Mouse (Mus musculus): ENCODE measurements around the gene Klk1b4. TPM values are rescaled to one million over a fixed set of nuclear protein-coding genes. Genes with fewer than 3 reads are reported as not detected.
"Not testable (repeated sequence)": the region's sequence is repeated elsewhere in the genome, so short reads cannot be mapped to it uniquely, and the experiment has no call there.

The Klk1b4 gene
- not detected in 2 replicates for polyA plus RNA-seq (2015; fragmentation: Nextera tagmentation; extraction: Ambion mirVana)

DNA sequence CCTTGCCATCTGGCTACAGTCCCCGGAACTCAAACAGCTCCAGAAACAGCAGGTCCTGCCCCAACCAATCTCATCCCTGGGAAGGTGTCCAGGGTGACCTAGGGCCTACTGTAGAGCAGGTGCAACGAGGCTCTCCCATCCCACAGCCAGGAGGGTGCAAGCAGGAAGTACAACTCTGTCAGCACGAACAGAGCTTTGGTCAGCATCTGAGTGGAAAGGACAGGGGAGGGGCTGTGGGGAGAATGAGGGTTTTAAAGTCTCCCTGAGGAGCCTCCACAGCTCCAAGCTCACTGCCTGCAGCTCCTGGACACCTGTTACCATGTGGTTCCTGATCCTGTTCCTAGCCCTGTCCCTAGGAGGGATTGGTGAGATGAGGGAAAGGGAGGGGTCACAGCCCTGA is at the start of gene Klk1b4:
Gene Klk1b4, plus strand, starts transcription at position 301 of the 400 bp plus-strand sequence.
- WGBS = 60% methylated on average over 3 of the region's 3 CpGs
- not testable (repeated sequence) for H3K27me3 ChIP-seq; H3K4me3 ChIP-seq; H3K9me3 ChIP-seq; H3K36me3 ChIP-seq; H3K9ac ChIP-seq; ATAC-seq (ENCODE audit: low FRiP score, low read depth); H3K4me1 ChIP-seq (replicated peaks); H3K4me2 ChIP-seq; H3K27ac ChIP-seq (replicated peaks)

DNA sequence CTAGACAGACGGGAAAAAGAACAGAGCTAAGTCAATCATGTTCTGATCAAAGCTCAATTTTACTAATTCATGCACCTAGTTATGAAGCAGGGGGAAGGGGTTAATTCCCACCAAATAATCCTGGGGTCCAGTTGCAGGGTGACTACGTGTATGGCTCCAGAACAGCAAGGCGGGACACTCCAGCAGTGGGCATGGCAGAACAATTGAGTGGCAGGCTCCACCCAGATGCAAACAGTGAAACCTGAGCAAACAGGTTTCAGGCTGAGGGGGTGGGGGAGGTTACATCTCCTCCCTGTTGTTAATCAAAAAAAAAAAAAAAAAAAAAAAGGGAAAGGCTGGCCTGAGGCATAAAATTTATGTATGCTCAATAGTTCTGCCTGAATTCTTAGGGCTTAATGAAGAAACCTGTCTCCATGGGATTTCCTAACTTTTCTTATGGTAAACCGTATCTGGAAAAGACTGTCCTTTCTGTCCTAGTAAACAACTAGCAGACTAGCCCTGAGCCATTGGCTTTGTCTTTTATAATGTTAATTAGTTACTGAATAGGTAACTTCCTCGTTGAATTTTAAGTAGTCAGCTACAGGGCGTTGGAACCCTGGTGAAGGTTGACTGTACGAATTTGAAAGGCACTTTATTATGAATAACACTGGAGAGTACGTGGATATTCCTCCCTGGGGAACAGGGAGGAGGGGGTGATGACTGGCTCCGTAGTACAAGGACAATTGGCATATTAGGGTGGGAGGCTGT is 27.8 kb upstream of the Klk1b4 start:
- Histone ChIP-seq H3K4me2 (no peak overlapping the region), H3K36me3 (no peaks in the 10 kb centered on the region), H3K9ac (no peak overlapping the region), H3K4me3 (no peak overlapping the region), H3K27me3 (no peaks in the 10 kb centered on the region), H3K27ac (replicated peaks) (no peak overlapping the region), H3K4me1 (replicated peaks) (no peaks in the 10 kb centered on the region), H3K9me3 (no peaks in the 10 kb centered on the region)
- WGBS = 44% methylated on average over 9 of the region's 9 CpGs
- ATAC-seq (ENCODE audit: low FRiP score, low read depth) = no peak

DNA sequence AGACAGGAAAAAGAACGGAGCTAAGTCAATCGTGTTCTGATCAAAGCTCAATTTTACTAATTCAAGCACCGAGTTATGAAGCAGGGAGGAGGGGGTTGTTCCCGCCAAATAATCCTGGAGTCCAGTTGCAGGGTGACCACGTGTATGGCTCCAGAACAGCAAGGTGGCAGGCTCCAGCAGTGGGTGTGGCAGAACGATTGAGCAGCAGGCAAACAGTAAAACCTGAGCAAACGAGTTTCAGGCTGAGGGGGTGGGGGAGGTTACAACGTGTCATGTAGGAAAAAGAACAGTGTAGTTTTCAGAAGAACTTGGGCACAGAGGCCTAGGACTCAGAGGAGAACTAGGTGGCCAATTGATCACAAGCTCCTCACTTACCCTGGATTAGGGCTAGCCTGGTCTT is 20.7 kb upstream of the Klk1b4 start:
- H3K27ac ChIP-seq (replicated peaks); H3K36me3 ChIP-seq; ATAC-seq (ENCODE audit: low FRiP score, low read depth); H3K9me3 ChIP-seq; H3K9ac ChIP-seq; H3K4me3 ChIP-seq; H3K4me1 ChIP-seq (replicated peaks); H3K4me2 ChIP-seq; H3K27me3 ChIP-seq: not testable (repeated sequence)
- WGBS = 75% methylated on average over 8 of the region's 8 CpGs

DNA sequence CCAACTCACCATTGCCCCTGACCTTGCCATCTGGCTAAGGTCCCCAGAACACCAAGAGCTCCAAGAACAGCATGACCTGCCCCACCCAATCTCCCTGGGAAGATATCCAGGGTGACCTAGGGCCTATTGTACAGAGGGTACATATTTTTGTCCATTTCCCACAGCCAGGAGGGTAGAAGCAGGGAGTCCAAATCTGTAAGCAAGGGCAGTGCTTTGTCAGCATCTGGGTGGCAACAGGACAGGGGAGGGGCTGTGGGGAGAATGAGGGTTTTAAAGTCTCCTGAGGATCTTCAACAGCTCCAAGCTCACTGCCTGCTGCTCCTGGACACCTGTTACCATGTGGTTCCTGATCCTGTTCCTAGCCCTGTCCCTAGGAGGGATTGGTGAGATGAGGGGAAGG is 19.3 kb upstream of the Klk1b4 start, which contains the start of gene Klk1b24:
Gene Klk1b24, plus strand, starts transcription at position 301 of the 400 bp plus-strand sequence.
- H3K4me2 ChIP-seq; H3K27ac ChIP-seq (replicated peaks); H3K9me3 ChIP-seq; H3K4me3 ChIP-seq; H3K4me1 ChIP-seq (replicated peaks); ATAC-seq (ENCODE audit: low FRiP score, low read depth); H3K9ac ChIP-seq; H3K36me3 ChIP-seq; H3K27me3 ChIP-seq: not testable (repeated sequence)

DNA sequence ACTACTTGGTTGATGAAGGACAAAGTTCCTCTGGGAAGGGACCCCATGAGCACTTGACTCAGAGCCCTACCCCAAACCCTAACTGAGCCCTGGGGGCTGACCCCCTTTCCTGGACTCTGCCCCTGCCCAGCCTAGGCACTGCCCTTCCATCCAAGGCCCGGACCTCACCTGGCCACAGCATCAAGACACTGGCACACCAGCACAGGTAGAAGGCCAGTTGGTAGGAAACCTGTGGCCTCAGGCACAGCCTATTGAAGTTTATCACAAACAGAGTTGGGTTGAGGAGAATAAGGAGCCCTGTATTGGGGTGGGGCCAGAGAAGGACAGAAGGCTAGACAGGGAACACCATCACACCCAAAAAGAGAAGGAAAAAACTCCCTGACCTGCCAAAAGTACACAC is 13.8 kb upstream of the Klk1b4 start:
- not testable (repeated sequence) for H3K4me3 ChIP-seq, H3K9ac ChIP-seq
- 88% methylated on average over 1 of the region's 1 CpGs for WGBS

DNA sequence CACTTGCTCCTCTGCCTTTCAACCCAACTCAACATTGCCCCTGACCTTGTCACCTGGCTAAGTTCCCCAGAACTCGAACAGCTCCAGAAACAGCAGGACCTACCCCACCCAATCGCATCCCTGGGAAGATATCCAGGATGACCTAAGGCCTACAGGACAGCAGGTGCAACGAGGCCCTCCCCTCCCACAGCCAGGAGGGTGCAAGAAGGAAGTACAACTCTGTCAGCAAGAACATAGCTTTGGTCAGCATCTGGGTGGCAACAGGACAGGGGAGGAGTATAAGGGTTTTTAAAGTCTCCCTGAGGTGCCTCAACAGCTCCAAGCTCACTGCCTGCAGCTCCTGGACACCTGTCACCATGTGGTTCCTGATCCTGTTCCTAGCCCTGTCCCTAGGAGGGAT is 9.3 kb upstream of the Klk1b4 start, which contains the start of gene Klk1b3:
Gene Klk1b3, plus strand, starts transcription at position 301 of the 400 bp plus-strand sequence.
- Histone ChIP-seq H3K4me2 (no peak within 1 kb of the TSS), H3K9me3 (no peaks in the 10 kb centered on the region), H3K27ac (replicated peaks) (no peak within 1 kb of the TSS), H3K36me3 (no peaks in the 10 kb centered on the region), H3K27me3 (no peaks in the 10 kb centered on the region), H3K4me3 (no peak within 1 kb of the TSS), H3K9ac (no peak within 1 kb of the TSS), H3K4me1 (replicated peaks) (no peaks in the 10 kb centered on the region)
- no peak for ATAC-seq (ENCODE audit: low FRiP score, low read depth)
- 63% methylated on average over 3 of the region's 3 CpGs for WGBS

More for the DNA sequence above, 13.8 kb upstream of the Klk1b4 start:
- not testable (repeated sequence) for H3K36me3 ChIP-seq; ATAC-seq (ENCODE audit: low FRiP score, low read depth); H3K9me3 ChIP-seq; H3K4me2 ChIP-seq; H3K27me3 ChIP-seq; H3K4me1 ChIP-seq (replicated peaks); H3K27ac ChIP-seq (replicated peaks)

DNA sequence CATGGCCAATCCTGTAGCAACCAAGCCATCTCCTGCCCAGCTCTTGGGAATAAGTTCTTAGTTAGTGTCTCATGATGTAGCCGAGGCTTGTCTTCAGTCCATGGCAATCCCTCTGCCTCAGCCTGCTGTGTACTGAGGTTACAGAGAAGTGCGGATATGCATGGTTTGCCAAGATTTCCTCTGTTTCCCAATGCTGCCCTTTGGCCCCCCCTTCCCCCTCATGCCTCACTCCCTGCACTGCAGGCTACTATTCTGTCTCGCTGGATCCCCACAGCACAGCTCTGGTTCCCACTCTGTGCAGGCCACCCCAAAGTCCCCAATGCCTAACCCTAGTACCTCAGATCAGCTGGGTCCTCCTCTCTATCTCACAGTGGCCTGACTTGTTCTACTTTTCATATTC is 1.1 kb downstream of the Klk1b4 start:
- no peaks in the 10 kb centered on the region for H3K4me1 ChIP-seq (replicated peaks)

DNA sequence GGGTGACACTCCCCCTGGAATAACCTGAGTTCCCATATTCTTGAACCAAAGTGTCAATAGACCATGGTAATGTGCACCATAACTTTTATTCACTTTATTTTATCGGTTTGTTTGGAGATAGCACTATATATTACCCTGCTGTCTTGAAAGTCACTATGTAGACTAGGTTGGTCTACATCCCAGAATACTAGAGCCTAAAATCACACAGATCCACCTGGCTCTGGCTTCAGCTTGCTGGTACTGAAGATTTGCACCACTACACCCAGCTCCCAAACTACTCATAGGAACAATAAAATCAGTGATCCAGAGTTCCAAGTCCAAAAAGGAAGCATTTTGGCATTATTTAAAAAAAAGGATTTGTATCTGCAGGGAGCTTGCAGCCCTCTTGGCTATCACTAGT is 8.4 kb downstream of the Klk1b4 start, which contains the start of gene Klk1b5:
Gene Klk1b5, plus strand, starts transcription at position 301 of the 400 bp plus-strand sequence.
- no peak within 1 kb of the TSS for H3K27ac ChIP-seq (replicated peaks)
- no peaks in the 10 kb centered on the region for H3K4me1 ChIP-seq (replicated peaks)
- no peaks in the 10 kb centered on the region for H3K27me3 ChIP-seq
- no peaks in the 10 kb centered on the region for H3K9me3 ChIP-seq
- H3K36me3 ChIP-seq = no peaks in the 10 kb centered on the region
- no peak within 1 kb of the TSS for H3K4me3 ChIP-seq
- no peak within 1 kb of the TSS for H3K4me2 ChIP-seq
- no peak for ATAC-seq (ENCODE audit: low FRiP score, low read depth)
- 97% methylated on average over 1 of the region's 1 CpGs for WGBS
- no peak within 1 kb of the TSS for H3K9ac ChIP-seq

More for the DNA sequence above, 1.1 kb downstream of the Klk1b4 start:
- no peaks in the 10 kb centered on the region for H3K27me3 ChIP-seq
- no peak for ATAC-seq (ENCODE audit: low FRiP score, low read depth)
- H3K27ac ChIP-seq (replicated peaks) = no peak overlapping the region
- H3K36me3 ChIP-seq = no peaks in the 10 kb centered on the region
- H3K4me2 ChIP-seq = no peak overlapping the region
- no peaks in the 10 kb centered on the region for H3K9me3 ChIP-seq
- no peak overlapping the region for H3K4me3 ChIP-seq
- WGBS = 77% methylated on average over 3 of the region's 3 CpGs
- H3K9ac ChIP-seq = no peak overlapping the region

DNA sequence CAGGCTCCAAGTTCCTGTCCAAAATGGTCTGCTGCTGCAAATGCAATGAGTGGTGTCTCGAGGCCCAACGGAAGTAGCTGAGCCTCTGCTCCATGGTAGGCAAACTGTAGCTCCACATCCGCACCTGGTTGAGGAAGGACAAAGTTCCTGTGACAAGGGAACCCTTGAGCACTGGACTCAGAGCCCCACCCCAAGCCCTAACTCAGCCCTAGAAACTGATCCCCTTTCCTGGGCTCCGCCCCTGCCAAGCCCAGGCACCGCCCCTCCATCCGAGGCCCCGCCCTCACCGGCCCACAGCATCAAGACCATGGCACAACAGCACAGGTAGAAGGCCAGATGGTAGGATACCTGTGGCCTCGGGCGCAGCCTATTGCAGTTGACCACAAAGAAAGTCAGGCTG is 14.4 kb downstream of the Klk1b4 start:
- not testable (repeated sequence) for H3K4me2 ChIP-seq; H3K27ac ChIP-seq (replicated peaks); H3K27me3 ChIP-seq; H3K9ac ChIP-seq; ATAC-seq (ENCODE audit: low FRiP score, low read depth); H3K36me3 ChIP-seq; H3K4me3 ChIP-seq; H3K4me1 ChIP-seq (replicated peaks); H3K9me3 ChIP-seq
- 78% methylated on average over 10 of the region's 10 CpGs for WGBS

DNA sequence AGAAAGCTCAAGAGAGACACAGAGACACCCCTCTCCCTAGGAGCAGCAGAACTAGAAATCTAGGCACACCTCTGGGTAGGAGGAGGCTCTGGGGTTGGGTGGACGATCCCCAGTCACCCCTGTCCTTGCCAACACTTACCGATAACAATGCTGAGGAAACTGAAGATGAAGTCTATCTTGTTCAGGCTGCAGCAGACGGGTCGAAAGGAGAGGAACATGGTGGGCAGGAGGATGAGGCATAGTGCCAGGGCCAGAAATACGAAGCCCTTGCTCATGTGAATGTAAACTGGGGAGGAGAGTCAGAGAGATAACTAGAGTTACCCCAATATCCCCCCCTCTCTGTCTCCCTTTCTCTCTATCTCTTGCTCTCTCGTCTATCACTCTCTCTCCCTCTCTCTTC is 15.1 kb downstream of the Klk1b4 start:
- H3K4me3 ChIP-seq; H3K4me1 ChIP-seq (replicated peaks); H3K27ac ChIP-seq (replicated peaks); ATAC-seq (ENCODE audit: low FRiP score, low read depth); H3K9ac ChIP-seq; H3K9me3 ChIP-seq; H3K4me2 ChIP-seq; H3K36me3 ChIP-seq; H3K27me3 ChIP-seq: not testable (repeated sequence)
- WGBS = 77% methylated on average over 6 of the region's 6 CpGs

DNA sequence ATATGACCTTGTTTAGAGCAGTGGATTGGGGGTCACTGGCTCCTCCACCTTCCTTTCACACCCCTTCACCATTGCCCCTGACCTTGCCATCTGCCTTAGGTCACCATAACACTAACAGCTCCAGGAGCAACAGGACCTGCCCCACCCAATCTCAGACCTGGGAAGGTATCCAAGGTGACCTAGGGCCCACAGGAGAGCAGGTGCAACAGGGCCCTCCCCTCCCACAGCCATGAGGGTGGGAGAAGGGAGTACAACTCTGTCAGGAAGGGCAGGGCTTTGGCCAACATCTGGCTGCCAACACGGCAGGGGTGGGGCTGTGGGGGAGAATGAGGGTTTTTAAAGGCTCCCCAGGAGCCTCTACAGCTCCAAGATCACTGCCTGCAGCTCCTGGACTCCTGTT is 17.8 kb downstream of the Klk1b4 start, which contains the start of gene Klk1:
Gene Klk1, plus strand, starts transcription at position 285 of the 400 bp plus-strand sequence.
- 43% methylated on average over 1 of the region's 1 CpGs for WGBS
- Histone ChIP-seq H3K9ac (no peak within 1 kb of the TSS), H3K36me3 (no peaks in the 10 kb centered on the region), H3K9me3 (no peaks in the 10 kb centered on the region), H3K4me3 (no peak within 1 kb of the TSS), H3K27me3 (no peaks in the 10 kb centered on the region), H3K4me2 (no peak within 1 kb of the TSS), H3K27ac (replicated peaks) (no peak within 1 kb of the TSS), H3K4me1 (replicated peaks) (no peaks in the 10 kb centered on the region)
- no peak for ATAC-seq (ENCODE audit: low FRiP score, low read depth)

DNA sequence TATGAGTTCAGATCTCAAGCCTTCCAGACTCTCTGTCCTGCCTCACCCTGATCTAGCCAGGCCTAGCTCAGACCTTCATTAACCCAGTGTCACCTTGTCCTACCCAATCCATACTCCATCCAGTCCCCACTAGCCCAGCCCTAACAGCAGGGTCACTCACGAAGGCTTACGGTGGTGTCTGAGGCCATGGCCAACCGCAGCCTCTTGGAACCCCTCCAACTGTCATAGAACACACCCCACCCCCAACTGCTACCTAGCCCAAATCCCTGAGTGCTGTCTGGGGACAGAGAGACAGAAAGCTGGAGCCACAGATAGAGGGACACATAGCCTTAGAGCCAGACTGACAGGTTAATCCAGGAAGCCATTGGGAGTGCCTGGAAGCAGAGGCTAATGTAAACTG is 28.7 kb downstream of the Klk1b4 start, which contains the start of gene Gm36864:
Gene Gm36864, plus strand, starts transcription at position 269 of the 400 bp plus-strand sequence.
- H3K36me3 ChIP-seq = no peaks in the 10 kb centered on the region
- no peak within 1 kb of the TSS for H3K9ac ChIP-seq
- no peak within 1 kb of the TSS for H3K4me3 ChIP-seq
- ATAC-seq (ENCODE audit: low FRiP score, low read depth) = no peak
- no peaks in the 10 kb centered on the region for H3K27me3 ChIP-seq
- WGBS = 88% methylated on average over 3 of the region's 3 CpGs
- H3K27ac ChIP-seq (replicated peaks) = no peak within 1 kb of the TSS
- no peaks in the 10 kb centered on the region for H3K9me3 ChIP-seq
- H3K4me1 ChIP-seq (replicated peaks) = no peaks in the 10 kb centered on the region
- H3K4me2 ChIP-seq = no peak within 1 kb of the TSS

DNA sequence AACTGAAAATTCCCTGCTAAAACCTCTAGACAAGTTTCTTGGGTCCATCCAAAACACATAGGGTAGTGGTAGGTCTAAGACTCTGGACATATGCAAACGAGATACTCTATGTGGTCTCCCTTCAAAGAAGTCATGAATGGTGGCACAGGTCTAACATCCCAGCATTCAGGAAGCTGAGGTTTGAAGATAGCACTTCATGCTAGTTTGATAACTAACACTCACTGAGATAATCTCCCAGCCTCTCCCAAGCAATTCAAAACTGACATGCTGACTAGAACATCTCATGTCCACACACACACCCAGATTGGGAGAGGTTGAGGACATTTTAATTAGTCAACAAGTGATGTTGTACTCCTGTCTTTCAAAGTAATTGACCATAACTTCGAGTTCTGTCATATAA is 32.7 kb downstream of the Klk1b4 start:
- 58% methylated on average over 2 of the region's 2 CpGs for WGBS
- Histone ChIP-seq H3K27me3 (no peaks in the 10 kb centered on the region), H3K9me3 (no peaks in the 10 kb centered on the region), H3K27ac (replicated peaks) (no peak overlapping the region), H3K4me1 (replicated peaks) (no peaks in the 10 kb centered on the region), H3K4me2 (no peak overlapping the region), H3K9ac (no peak overlapping the region), H3K4me3 (no peak overlapping the region), H3K36me3 (no peaks in the 10 kb centered on the region)
- no peak for ATAC-seq (ENCODE audit: low FRiP score, low read depth)
